ENCODE assay signal across 22 mouse cellular contexts in the genomic region with DNA sequence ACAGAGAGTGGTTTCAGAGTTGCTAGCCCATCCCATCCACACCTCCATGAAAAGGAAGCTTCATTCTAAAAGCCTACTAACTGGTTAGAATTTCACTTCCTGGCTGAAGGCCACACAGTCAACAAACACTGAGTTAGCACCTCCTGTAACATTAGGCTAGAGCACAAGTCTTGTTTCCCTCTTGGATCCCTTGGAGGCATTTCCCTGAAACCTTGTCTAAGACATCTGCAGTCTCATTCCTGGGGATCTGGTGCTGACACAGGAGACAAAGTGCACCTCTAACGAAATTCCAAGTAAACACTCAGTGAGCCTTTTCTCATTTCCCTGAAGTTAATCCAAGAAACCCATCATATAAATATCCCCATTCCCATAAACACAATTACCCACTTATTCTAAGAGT.
DNase-seq lines count a peak whose midpoint lies in the region; ATAC-seq lines count a peak whose summit lies in the region.
"Had no signal": no experiment of that assay in that cellular context is flagged by ENCODE, and none has a peak within 500 bp of the region (broad histone marks: within the 10 kb centered on the region; RNA-seq: fewer than 3 reads in every experiment).

No protein-coding gene starts in this region.

- no peak for ATAC-seq in kidney, embryonic 16.5 days (ENCODE audit: low FRiP score, low TSS enrichment)
- ATAC-seq: forebrain, postnatal 0 days had no signal

- H3K4me3 ChIP-seq in kidney, embryonic 16.5 days (ENCODE audit: low read length), result no peak overlapping the region
- H3K4me3 ChIP-seq: embryonic facial prominence, embryonic 12.5 days; forebrain, embryonic 10.5 days; heart, embryonic 15.5 days; hindbrain, embryonic 13.5 days; liver, embryonic 13.5 days; lung, embryonic 15.5 days; stomach, embryonic 15.5 days had no signal

- peak; percentile 3 for DNase-seq in gastrocnemius, adult 18-20 months (ENCODE audit: low spot score)
- no peak for DNase-seq in gastrocnemius, postnatal 14 days
- no peak for DNase-seq in kidney, adult 18-20 months
- peak; percentile 7 for DNase-seq in lung, postnatal 36 days
- no peak for DNase-seq in lung, postnatal 25 days (ENCODE audit: low spot score)
- DNase-seq in left cerebral cortex, adult 9 months (ENCODE audit: low spot score in 2 of 2), result no peak
- no peak for DNase-seq in urinary bladder, adult 18-20 months (ENCODE audit: low spot score in 2 of 2)
- DNase-seq: adrenal gland, postnatal 10 days; cerebellum, adult 18-20 months; cerebellum, postnatal 14 days; forebrain, postnatal 0 days; gastrocnemius, postnatal 36 days; heart, postnatal 36 days; liver, embryonic 13.5 days had no signal

- WGBS in kidney, embryonic 16.5 days, result 37% methylated on average over 1 of the region's 1 CpGs

- H3K4me2 ChIP-seq in kidney, embryonic 16.5 days (replicated peaks; ENCODE audit: low read depth, low read length), result no peak overlapping the region
- H3K4me2 ChIP-seq: embryonic facial prominence, embryonic 12.5 days; heart, embryonic 15.5 days; hindbrain, embryonic 13.5 days; liver, embryonic 13.5 days; lung, embryonic 15.5 days; midbrain, embryonic 11.5 days; stomach, embryonic 15.5 days had no signal

- H3K36me3 ChIP-seq in kidney, embryonic 16.5 days (ENCODE audit: insufficient read depth, low read length), result no peaks in the 10 kb centered on the region
- H3K36me3 ChIP-seq: embryonic facial prominence, embryonic 12.5 days; forebrain, embryonic 10.5 days; heart, embryonic 15.5 days; hindbrain, embryonic 13.5 days; liver, embryonic 13.5 days; lung, embryonic 15.5 days; stomach, embryonic 15.5 days had no signal

- peaks cover 24% of the 10 kb centered on the region for H3K4me1 ChIP-seq in kidney, embryonic 16.5 days (ENCODE audit: insufficient read depth, low read length)
- H3K4me1 ChIP-seq: embryonic facial prominence, embryonic 12.5 days; heart, embryonic 15.5 days; hindbrain, embryonic 13.5 days; liver, embryonic 13.5 days had no signal

- peak overlapping the region; percentile 52 for H3K27ac ChIP-seq in kidney, embryonic 16.5 days (ENCODE audit: low read length)
- H3K27ac ChIP-seq: embryonic facial prominence, embryonic 12.5 days; forebrain, embryonic 10.5 days; heart, embryonic 15.5 days; hindbrain, embryonic 13.5 days; liver, embryonic 13.5 days; lung, embryonic 15.5 days had no signal

- H3K9me3 ChIP-seq in kidney, embryonic 16.5 days (ENCODE audit: low read length), result no peaks in the 10 kb centered on the region
- H3K9me3 ChIP-seq: embryonic facial prominence, embryonic 12.5 days; forebrain, embryonic 10.5 days; heart, embryonic 15.5 days; hindbrain, embryonic 13.5 days; liver, embryonic 13.5 days; lung, embryonic 15.5 days; stomach, embryonic 15.5 days had no signal

- no peaks in the 10 kb centered on the region for H3K27me3 ChIP-seq in kidney, embryonic 16.5 days (ENCODE audit: insufficient read depth, low read length)
- H3K27me3 ChIP-seq: embryonic facial prominence, embryonic 12.5 days; heart, embryonic 15.5 days; hindbrain, embryonic 13.5 days; liver, embryonic 13.5 days; lung, embryonic 15.5 days; stomach, embryonic 15.5 days had no signal

- intact Hi-C loops in gastrocnemius, postnatal 14 days (cut with DNase I; ENCODE audit: low total_unique reads), result no loop called here

- H3K9ac ChIP-seq in kidney, embryonic 16.5 days (replicated peaks; ENCODE audit: low read length), result no peak overlapping the region
- H3K9ac ChIP-seq: embryonic facial prominence, embryonic 12.5 days; forebrain, postnatal 0 days; heart, embryonic 15.5 days; hindbrain, embryonic 13.5 days; liver, embryonic 13.5 days; lung, embryonic 15.5 days; stomach, embryonic 15.5 days had no signal

Comparison
In these comparisons a context has a peak if more than half of its experiments do, and no peak if none do; other contexts are left out.
1. DNase-seq: peak in gastrocnemius, adult 18-20 months (single experiment) and lung, postnatal 36 days (single experiment); none in gastrocnemius, postnatal 14 days (single experiment), kidney, adult 18-20 months (single experiment), lung, postnatal 25 days (single experiment), left cerebral cortex, adult 9 months (0 of 2) and urinary bladder, adult 18-20 months (0 of 2).